Mouse (Mus musculus): ENCODE data around the gene Atxn1. TPM values are rescaled to one million over a fixed set of nuclear protein-coding genes. Genes with fewer than 3 reads are reported as not detected.

Gene Atxn1
- total and polyA plus RNA-seq, 3 experiments = 0.39 to 1.1 TPM; not detected in 1

- no peak overlapping the region for H3K27ac ChIP-seq (ENCODE audit: control insufficient read depth, low read depth, low read length)
- H3K9ac ChIP-seq (ENCODE audit: control insufficient read depth, low read depth, low read length, poor library complexity, severe bottlenecking) = no peak overlapping the region
- no peaks in the 10 kb centered on the region for H3K9me3 ChIP-seq (replicated peaks; ENCODE audit: insufficient read depth, low read length)
- H3K4me1 ChIP-seq (ENCODE audit: control insufficient read depth in 1 of 2, insufficient read depth in 2 of 2, low read length in 2 of 2) = peaks cover 3 to 4% of the 10 kb centered on the region in 2 experiments; a peak in 3 of 4 replicates
- no peak for DNase-seq (ENCODE audit: low read depth, low spot score)
- TF ChIP-seq TBP (IDR thresholded peaks at IDR 0.05; ENCODE audit: low read depth, low read length) (no peak), ZC3H11A (IDR thresholded peaks at IDR 0.05; ENCODE audit: low read depth, low read length) (no peak), E2F4 (IDR thresholded peaks at IDR 0.05; ENCODE audit: borderline replicate concordance, low read depth, low read length) (no peak), SMC3 (IDR thresholded peaks at IDR 0.05; ENCODE audit: low read depth, low read length) (no peak), EP300 (IDR thresholded peaks at IDR 0.05; ENCODE audit: low read depth in 1 of 2, low read length in 2 of 2) (no peak), MAZ (IDR thresholded peaks at IDR 0.05; ENCODE audit: low read depth, low read length) (no peak), MAX (IDR thresholded peaks at IDR 0.05; ENCODE audit: low read length) (no peak), JUND (IDR thresholded peaks at IDR 0.05; ENCODE audit: low read depth, low read length) (no peak), BHLHE40 (IDR thresholded peaks at IDR 0.05; ENCODE audit: borderline replicate concordance, low read depth, low read length) (no peak), CTCF (IDR thresholded peaks at IDR 0.05 in 2 of 3, conservative IDR thresholded peaks at IDR 0.05 in 1 of 3; ENCODE audit: control insufficient read depth in 1 of 3, insufficient read depth in 1 of 3, low read depth in 2 of 3, low read length in 3 of 3, poor library complexity in 1 of 3, severe bottlenecking in 1 of 3) (no peak), TCF12 (IDR thresholded peaks at IDR 0.05; ENCODE audit: low read depth, low read length) (no peak), MXI1 (IDR thresholded peaks at IDR 0.05; ENCODE audit: low read depth, low read length) (no peak), ZMIZ1 (IDR thresholded peaks at IDR 0.05; ENCODE audit: low read depth, low read length) (no peak), POLR2AphosphoS5 (IDR thresholded peaks at IDR 0.05; ENCODE audit: borderline replicate concordance, low read depth, low read length) (no peak), KAT2A (conservative IDR thresholded peaks at IDR 0.05; ENCODE audit: low read depth, low read length) (no peak), USF2 (IDR thresholded peaks at IDR 0.05; ENCODE audit: borderline replicate concordance in 1 of 2, insufficient read depth in 1 of 2, low read depth in 1 of 2, low read length in 2 of 2) (no peak), RCOR1 (IDR thresholded peaks at IDR 0.05; ENCODE audit: low read depth, low read length) (no peak)
- no peak overlapping the region for H3K4me3 ChIP-seq (ENCODE audit: control insufficient read depth in 1 of 2, insufficient read depth in 1 of 2, low read depth in 2 of 2, low read length in 2 of 2)
- peaks cover 0 to 2% of the 10 kb centered on the region in 2 experiments; a peak in 1 of 4 replicates for H3K36me3 ChIP-seq (ENCODE audit: control insufficient read depth in 1 of 2, insufficient read depth in 2 of 2, low read length in 2 of 2)
- H3K79me2 ChIP-seq (ENCODE audit: control insufficient read depth, insufficient read depth, low read length, poor library complexity) = no peaks in the 10 kb centered on the region
- no peaks in the 10 kb centered on the region for H3K27me3 ChIP-seq (ENCODE audit: control insufficient read depth in 1 of 2, insufficient read depth in 2 of 2, low read length in 2 of 2)
These were observed 40.3 kb downstream of the Atxn1 start for GRCm38 (mm10) chr13:45924555-45924954.

- Histone ChIP-seq H3K79me2 (ENCODE audit: control insufficient read depth, insufficient read depth, low read length, poor library complexity) (no peaks in the 10 kb centered on the region), H3K36me3 (ENCODE audit: control insufficient read depth in 1 of 2, insufficient read depth in 2 of 2, low read length in 2 of 2) (peaks cover 0 to 2% of the 10 kb centered on the region in 2 experiments; a peak in 1 of 4 replicates), H3K4me1 (ENCODE audit: control insufficient read depth in 1 of 2, insufficient read depth in 2 of 2, low read length in 2 of 2) (peaks cover 3 to 4% of the 10 kb centered on the region in 2 experiments; a peak in 3 of 4 replicates), H3K27ac (ENCODE audit: control insufficient read depth, low read depth, low read length) (no peak overlapping the region), H3K9me3 (replicated peaks; ENCODE audit: insufficient read depth, low read length) (no peaks in the 10 kb centered on the region), H3K9ac (ENCODE audit: control insufficient read depth, low read depth, low read length, poor library complexity, severe bottlenecking) (no peak overlapping the region), H3K4me3 (ENCODE audit: control insufficient read depth in 1 of 2, insufficient read depth in 1 of 2, low read depth in 2 of 2, low read length in 2 of 2) (no peak overlapping the region), H3K27me3 (ENCODE audit: control insufficient read depth in 1 of 2, insufficient read depth in 2 of 2, low read length in 2 of 2) (no peaks in the 10 kb centered on the region)
- no peak for TF ChIP-seq USF1 (IDR thresholded peaks at IDR 0.05; ENCODE audit: low read depth, low read length)
- TF ChIP-seq GATA1 (IDR thresholded peaks at IDR 0.05; ENCODE audit: low read depth, low read length) = no peak
- TF ChIP-seq NRF1 (IDR thresholded peaks at IDR 0.05; ENCODE audit: insufficient read depth, low read depth, low read length, poor library complexity, severe bottlenecking) = no peak
- no peak for TF ChIP-seq BHLHE40 (IDR thresholded peaks at IDR 0.05; ENCODE audit: borderline replicate concordance, low read depth, low read length)
- TF ChIP-seq ELF1 (IDR thresholded peaks at IDR 0.05; ENCODE audit: low read depth, low read length) = no peak
- no peak for TF ChIP-seq ZMIZ1 (IDR thresholded peaks at IDR 0.05; ENCODE audit: low read depth, low read length)
- no peak for TF ChIP-seq GABPA (IDR thresholded peaks at IDR 0.05; ENCODE audit: low read depth, low read length)
- no peak for TF ChIP-seq TCF12 (IDR thresholded peaks at IDR 0.05; ENCODE audit: low read depth, low read length)
- no peak; the same call in 1 of the 2 replicates for TF ChIP-seq POLR2AphosphoS5 (IDR thresholded peaks at IDR 0.05; ENCODE audit: borderline replicate concordance, low read depth, low read length)
- no peak for TF ChIP-seq POLR2AphosphoS2 (IDR thresholded peaks at IDR 0.05; ENCODE audit: low read length)
- TF ChIP-seq ZKSCAN1 (IDR thresholded peaks at IDR 0.05; ENCODE audit: low read depth, low read length) = no peak
- TF ChIP-seq CHD1 (IDR thresholded peaks at IDR 0.05; ENCODE audit: low read depth, low read length) = no peak
- no peak for TF ChIP-seq UBTF (IDR thresholded peaks at IDR 0.05; ENCODE audit: borderline replicate concordance, insufficient read depth, low read depth, low read length)
- TF ChIP-seq RAD21 (IDR thresholded peaks at IDR 0.05; ENCODE audit: low read depth, low read length) = no peak
- TF ChIP-seq RCOR1 (IDR thresholded peaks at IDR 0.05; ENCODE audit: low read depth, low read length) = no peak
- TF ChIP-seq KAT2A (conservative IDR thresholded peaks at IDR 0.05; ENCODE audit: low read depth, low read length) = no peak
- TF ChIP-seq MAZ (IDR thresholded peaks at IDR 0.05; ENCODE audit: low read depth, low read length) = no peak
- no peak for DNase-seq (ENCODE audit: low read depth, low spot score)
These were observed 41.7 kb downstream of the Atxn1 start for GRCm38 (mm10) chr13:45923086-45923485.
